Mouse (Mus musculus): ENCODE data around the gene C5ar1. TPM values are rescaled to one million over a fixed set of nuclear protein-coding genes. Genes with fewer than 3 reads are reported as not detected.
"Not testable (repeated sequence)": the region's sequence is repeated elsewhere in the genome, so short reads cannot be mapped to it uniquely, and the experiment has no call there.

C5ar1 gene
- polyA plus RNA-seq, 1 experiment from 2014 or later = 0.83 TPM

GRCm38 (mm10) chr7:16271139-16271538, 11.8 kb upstream of the C5ar1 start:
- peak overlapping the region; percentile 77; the same call in 1 of the 2 replicates for H3K4me2 ChIP-seq (ENCODE audit: low read depth, low read length)
- H3K4me3 ChIP-seq (ENCODE audit: low read depth, low read length) = peak overlapping the region; percentile 12; the same call in 1 of the 2 replicates
- H3K9ac ChIP-seq (replicated peaks; ENCODE audit: low read depth, low read length) = no peak overlapping the region; the same call in 1 of the 2 replicates
- H3K4me1 ChIP-seq (ENCODE audit: control insufficient read depth, insufficient read depth, low read length) = peaks cover 20% of the 10 kb centered on the region
- ATAC-seq (ENCODE audit: low read depth) = no peak
- peaks cover 3% of the 10 kb centered on the region; the same call in 1 of the 2 replicates for H3K36me3 ChIP-seq (ENCODE audit: control insufficient read depth, insufficient read depth, low read length)
- 32% methylated on average over 1 of the region's 1 CpGs for WGBS
- H3K27ac ChIP-seq (ENCODE audit: low read depth, low read length) = no peak overlapping the region
- no peaks in the 10 kb centered on the region for H3K9me3 ChIP-seq (ENCODE audit: control insufficient read depth, low read length)
- no peaks in the 10 kb centered on the region for H3K27me3 ChIP-seq (ENCODE audit: control insufficient read depth, insufficient read depth, low read length)

- H3K27ac ChIP-seq (ENCODE audit: low read depth, low read length); H3K9me3 ChIP-seq (ENCODE audit: control insufficient read depth, low read length); ATAC-seq (ENCODE audit: low read depth); H3K4me3 ChIP-seq (ENCODE audit: low read depth, low read length); H3K4me2 ChIP-seq (ENCODE audit: low read depth, low read length); H3K36me3 ChIP-seq (ENCODE audit: control insufficient read depth, insufficient read depth, low read length); H3K4me1 ChIP-seq (ENCODE audit: control insufficient read depth, insufficient read depth, low read length); H3K27me3 ChIP-seq (ENCODE audit: control insufficient read depth, insufficient read depth, low read length); H3K9ac ChIP-seq (replicated peaks; ENCODE audit: low read depth, low read length): not testable (repeated sequence)
- 86% methylated on average over 7 of the region's 7 CpGs for WGBS
Measured at GRCm38 (mm10) chr7:16266593-16266992, 7.3 kb upstream of the C5ar1 start.

GRCm38 (mm10) chr7:16265856-16266255, 6.5 kb upstream of the C5ar1 start:
- ATAC-seq (ENCODE audit: low read depth) = no peak
- Histone ChIP-seq H3K4me3 (ENCODE audit: low read depth, low read length) (no peak overlapping the region), H3K36me3 (ENCODE audit: control insufficient read depth, insufficient read depth, low read length) (no peaks in the 10 kb centered on the region), H3K27ac (ENCODE audit: low read depth, low read length) (no peak overlapping the region), H3K9ac (replicated peaks; ENCODE audit: low read depth, low read length) (no peak overlapping the region), H3K9me3 (ENCODE audit: control insufficient read depth, low read length) (0 out of 2 replicates have a peak, but pooled peaks cover 2% of the 10 kb centered on the region), H3K4me2 (ENCODE audit: low read depth, low read length) (no peak overlapping the region), H3K4me1 (ENCODE audit: control insufficient read depth, insufficient read depth, low read length) (no peaks in the 10 kb centered on the region), H3K27me3 (ENCODE audit: control insufficient read depth, insufficient read depth, low read length) (no peaks in the 10 kb centered on the region)
- WGBS = 90% methylated on average over 11 of the region's 11 CpGs

GRCm38 (mm10) chr7:16263843-16264242, 4.5 kb upstream of the C5ar1 start:
- no peak overlapping the region for H3K4me2 ChIP-seq (ENCODE audit: low read depth, low read length)
- H3K27ac ChIP-seq (ENCODE audit: low read depth, low read length) = no peak overlapping the region
- H3K27me3 ChIP-seq (ENCODE audit: control insufficient read depth, insufficient read depth, low read length) = no peaks in the 10 kb centered on the region
- WGBS = 80% methylated on average over 5 of the region's 5 CpGs
- no peak overlapping the region for H3K9ac ChIP-seq (replicated peaks; ENCODE audit: low read depth, low read length)
- no peak overlapping the region for H3K4me3 ChIP-seq (ENCODE audit: low read depth, low read length)
- H3K36me3 ChIP-seq (ENCODE audit: control insufficient read depth, insufficient read depth, low read length) = no peaks in the 10 kb centered on the region
- H3K9me3 ChIP-seq (ENCODE audit: control insufficient read depth, low read length) = 0 out of 2 replicates have a peak, but pooled peaks cover 2% of the 10 kb centered on the region
- ATAC-seq (ENCODE audit: low read depth) = no peak
- no peaks in the 10 kb centered on the region for H3K4me1 ChIP-seq (ENCODE audit: control insufficient read depth, insufficient read depth, low read length)

GRCm38 (mm10) chr7:16263015-16263787, 3.9 kb upstream of the C5ar1 start:
- no peak overlapping the region for H3K4me2 ChIP-seq (ENCODE audit: low read depth, low read length)
- 33% methylated on average over 8 of the region's 8 CpGs for WGBS

GRCm38 (mm10) chr7:16261097-16261496, 1.8 kb upstream of the C5ar1 start:
- no peak overlapping the region for H3K27ac ChIP-seq (ENCODE audit: low read depth, low read length)
- 67% methylated on average over 1 of the region's 1 CpGs for WGBS
- H3K9ac ChIP-seq (replicated peaks; ENCODE audit: low read depth, low read length) = no peak overlapping the region
- 0 out of 2 replicates have a peak, but pooled peaks cover 2% of the 10 kb centered on the region for H3K9me3 ChIP-seq (ENCODE audit: control insufficient read depth, low read length)
- no peaks in the 10 kb centered on the region for H3K36me3 ChIP-seq (ENCODE audit: control insufficient read depth, insufficient read depth, low read length)
- no peaks in the 10 kb centered on the region for H3K4me1 ChIP-seq (ENCODE audit: control insufficient read depth, insufficient read depth, low read length)
- no peak overlapping the region for H3K4me2 ChIP-seq (ENCODE audit: low read depth, low read length)
- ATAC-seq (ENCODE audit: low read depth) = no peak
- H3K4me3 ChIP-seq (ENCODE audit: low read depth, low read length) = no peak overlapping the region
- no peaks in the 10 kb centered on the region for H3K27me3 ChIP-seq (ENCODE audit: control insufficient read depth, insufficient read depth, low read length)

More at GRCm38 (mm10) chr7:16263015-16263787, 3.9 kb upstream of the C5ar1 start:
- H3K4me1 ChIP-seq (ENCODE audit: control insufficient read depth, insufficient read depth, low read length) = no peaks in the 10 kb centered on the region
- H3K4me3 ChIP-seq (ENCODE audit: low read depth, low read length) = no peak overlapping the region
- H3K27me3 ChIP-seq (ENCODE audit: control insufficient read depth, insufficient read depth, low read length) = no peaks in the 10 kb centered on the region
- 0 out of 2 replicates have a peak, but pooled peaks cover 2% of the 10 kb centered on the region for H3K9me3 ChIP-seq (ENCODE audit: control insufficient read depth, low read length)
- ATAC-seq (ENCODE audit: low read depth) = no peak
- no peaks in the 10 kb centered on the region for H3K36me3 ChIP-seq (ENCODE audit: control insufficient read depth, insufficient read depth, low read length)
- no peak overlapping the region for H3K9ac ChIP-seq (replicated peaks; ENCODE audit: low read depth, low read length)
- H3K27ac ChIP-seq (ENCODE audit: low read depth, low read length) = no peak overlapping the region

- Histone ChIP-seq H3K4me3 (ENCODE audit: low read depth, low read length) (no peak overlapping the region), H3K9me3 (ENCODE audit: control insufficient read depth, low read length) (no peaks in the 10 kb centered on the region), H3K36me3 (ENCODE audit: control insufficient read depth, insufficient read depth, low read length) (no peaks in the 10 kb centered on the region), H3K4me2 (ENCODE audit: low read depth, low read length) (no peak overlapping the region), H3K27me3 (ENCODE audit: control insufficient read depth, insufficient read depth, low read length) (no peaks in the 10 kb centered on the region), H3K9ac (replicated peaks; ENCODE audit: low read depth, low read length) (no peak overlapping the region), H3K27ac (ENCODE audit: low read depth, low read length) (no peak overlapping the region), H3K4me1 (ENCODE audit: control insufficient read depth, insufficient read depth, low read length) (no peaks in the 10 kb centered on the region)
- 90% methylated on average over 11 of the region's 11 CpGs for WGBS
- ATAC-seq (ENCODE audit: low read depth) = no peak
Measured at GRCm38 (mm10) chr7:16257830-16258229, 1.5 kb downstream of the C5ar1 start.

GRCm38 (mm10) chr7:16255963-16256362, 3.4 kb downstream of the C5ar1 start:
- ATAC-seq (ENCODE audit: low read depth); H3K36me3 ChIP-seq (ENCODE audit: control insufficient read depth, insufficient read depth, low read length); H3K27ac ChIP-seq (ENCODE audit: low read depth, low read length); H3K27me3 ChIP-seq (ENCODE audit: control insufficient read depth, insufficient read depth, low read length); H3K4me2 ChIP-seq (ENCODE audit: low read depth, low read length); H3K9me3 ChIP-seq (ENCODE audit: control insufficient read depth, low read length); H3K4me3 ChIP-seq (ENCODE audit: low read depth, low read length); H3K9ac ChIP-seq (replicated peaks; ENCODE audit: low read depth, low read length); H3K4me1 ChIP-seq (ENCODE audit: control insufficient read depth, insufficient read depth, low read length): not testable (repeated sequence)
- WGBS = 83% methylated on average over 4 of the region's 4 CpGs

- Histone ChIP-seq H3K36me3 (ENCODE audit: control insufficient read depth, insufficient read depth, low read length) (no peaks in the 10 kb centered on the region), H3K4me1 (ENCODE audit: control insufficient read depth, insufficient read depth, low read length) (no peaks in the 10 kb centered on the region), H3K27ac (ENCODE audit: low read depth, low read length) (no peak overlapping the region), H3K9ac (replicated peaks; ENCODE audit: low read depth, low read length) (no peak overlapping the region), H3K9me3 (ENCODE audit: control insufficient read depth, low read length) (no peaks in the 10 kb centered on the region), H3K4me2 (ENCODE audit: low read depth, low read length) (no peak overlapping the region), H3K4me3 (ENCODE audit: low read depth, low read length) (no peak overlapping the region), H3K27me3 (ENCODE audit: control insufficient read depth, insufficient read depth, low read length) (no peaks in the 10 kb centered on the region)
- no peak for ATAC-seq (ENCODE audit: low read depth)
- 62% methylated on average over 4 of the region's 4 CpGs for WGBS
Measured at GRCm38 (mm10) chr7:16254195-16254594, 5.1 kb downstream of the C5ar1 start.
